Comparison of ENCODE assay signal across 15 mouse cellular contexts in the genomic region with DNA sequence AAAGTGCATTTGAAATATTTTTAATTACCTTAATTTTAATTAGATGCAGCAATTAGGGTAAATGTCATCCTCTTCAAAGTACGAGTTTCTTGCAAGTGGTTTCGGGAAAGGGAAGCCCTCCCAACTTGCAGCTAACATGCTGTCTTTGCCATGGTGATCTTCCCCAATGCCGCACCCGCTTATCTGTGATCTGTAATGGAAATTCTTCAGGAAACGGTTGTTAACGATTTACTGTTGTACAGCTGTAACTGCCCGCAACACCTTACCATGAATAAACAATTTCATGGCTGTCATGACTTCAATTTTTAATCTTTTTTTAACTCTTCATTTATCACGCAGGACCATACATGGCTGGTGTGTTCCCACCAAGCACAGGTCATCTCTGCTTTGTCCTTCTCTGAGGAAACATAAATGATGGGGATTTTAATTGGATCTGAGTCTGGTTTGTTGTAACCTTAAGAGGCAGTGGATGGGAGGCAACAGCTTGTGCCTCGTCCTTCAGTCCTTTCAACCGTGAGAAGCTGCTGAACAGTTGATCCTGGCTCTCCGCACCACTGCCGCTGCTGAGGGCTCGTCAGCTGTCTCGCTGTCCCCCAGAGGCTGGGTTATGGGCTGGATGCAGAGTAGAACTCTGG. TPM values are rescaled to one million over a fixed set of nuclear protein-coding genes. Genes with fewer than 3 reads are reported as not detected.
DNase-seq lines count a peak whose midpoint lies in the region; ATAC-seq and TF ChIP-seq lines count a peak whose summit lies in the region.
"Had no signal": no experiment of that assay in that cellular context is flagged by ENCODE, and none has a peak within 500 bp of the region (broad histone marks: within the 10 kb centered on the region; RNA-seq: fewer than 3 reads in every experiment).

No protein-coding gene starts in this region.

- peak; percentile 53; the same call in 1 of the 2 replicates for ATAC-seq in forebrain, embryonic 12.5 days (ENCODE audit: low FRiP score)
- ATAC-seq in forebrain, embryonic 16.5 days = no peak
- peak; percentile 51; the same call in 1 of the 2 replicates for ATAC-seq in hindbrain, embryonic 14.5 days (ENCODE audit: low FRiP score)
- peak; percentile 65; the same call in 1 of the 2 replicates for ATAC-seq in neural tube, embryonic 12.5 days (ENCODE audit: low FRiP score, low read depth)

- no peak overlapping the region for H3K9ac ChIP-seq in forebrain, embryonic 12.5 days
- no peak overlapping the region for H3K9ac ChIP-seq in forebrain, embryonic 16.5 days (replicated peaks; ENCODE audit: low read depth, low read length)
- peak overlapping the region; percentile 7; the same call in 1 of the 2 replicates for H3K9ac ChIP-seq in hindbrain, embryonic 14.5 days
- H3K9ac ChIP-seq in neural tube, embryonic 12.5 days = no peak overlapping the region
- H3K9ac ChIP-seq: limb, embryonic 15.5 days; lung, embryonic 14.5 days had no signal

- H3K27ac ChIP-seq in forebrain, embryonic 12.5 days = peak overlapping the region; percentile 68
- no peak overlapping the region for H3K27ac ChIP-seq in forebrain, embryonic 16.5 days (ENCODE audit: low read length)
- peak overlapping the region; percentile 65 for H3K27ac ChIP-seq in hindbrain, embryonic 14.5 days
- no peak overlapping the region for H3K27ac ChIP-seq in neural tube, embryonic 12.5 days
- H3K27ac ChIP-seq: heart, embryonic 10.5 days; left cerebral cortex, adult 2 months; limb, embryonic 15.5 days had no signal

- H3K36me3 ChIP-seq in forebrain, embryonic 12.5 days (replicated peaks) = peaks cover 11% of the 10 kb centered on the region
- no peaks in the 10 kb centered on the region; the same call in 1 of the 2 replicates for H3K36me3 ChIP-seq in forebrain, embryonic 16.5 days (ENCODE audit: control insufficient read depth, insufficient read depth)
- peaks cover 9% of the 10 kb centered on the region; the same call in 1 of the 2 replicates for H3K36me3 ChIP-seq in hindbrain, embryonic 14.5 days (replicated peaks; ENCODE audit: control insufficient read depth, insufficient read depth)
- H3K36me3 ChIP-seq in neural tube, embryonic 12.5 days = peaks cover 6% of the 10 kb centered on the region

- WGBS in forebrain, embryonic 12.5 days = 50% methylated on average over 14 of the region's 14 CpGs
- 43% methylated on average over 14 of the region's 14 CpGs for WGBS in forebrain, embryonic 16.5 days
- 22% methylated on average over 14 of the region's 14 CpGs for WGBS in hindbrain, embryonic 14.5 days
- WGBS in neural tube, embryonic 12.5 days = 33% methylated on average over 14 of the region's 14 CpGs

- peak; percentile 72 for DNase-seq in brain, embryonic 14.5 days (ENCODE audit: low read depth)
- DNase-seq in hindbrain, embryonic 14.5 days (ENCODE audit: low spot score) = peak; percentile 49
- DNase-seq in right cerebral cortex, postnatal 14 days = no peak
- no peak for DNase-seq in urinary bladder, postnatal 36 days (ENCODE audit: low spot score in 2 of 2)
- DNase-seq: cerebellum, adult 9-11 months; gastrocnemius, postnatal 10 days; lung, embryonic 14.5 days; right cerebral cortex, postnatal 4 days; thymus, postnatal 14 days had no signal

- no peaks in the 10 kb centered on the region for H3K9me3 ChIP-seq in forebrain, embryonic 12.5 days
- no peaks in the 10 kb centered on the region for H3K9me3 ChIP-seq in forebrain, embryonic 16.5 days (ENCODE audit: control insufficient read depth, low read length)
- H3K9me3 ChIP-seq in hindbrain, embryonic 14.5 days (ENCODE audit: control insufficient read depth, low read length) = no peaks in the 10 kb centered on the region
- no peaks in the 10 kb centered on the region for H3K9me3 ChIP-seq in neural tube, embryonic 12.5 days
- H3K9me3 ChIP-seq: heart, embryonic 10.5 days; limb, embryonic 15.5 days had no signal

- no peaks in the 10 kb centered on the region for H3K27me3 ChIP-seq in forebrain, embryonic 12.5 days
- no peaks in the 10 kb centered on the region for H3K27me3 ChIP-seq in forebrain, embryonic 16.5 days (replicated peaks; ENCODE audit: control insufficient read depth, insufficient read depth, low read length)
- H3K27me3 ChIP-seq in hindbrain, embryonic 14.5 days (ENCODE audit: control insufficient read depth, insufficient read depth, low read length) = peaks cover 3% of the 10 kb centered on the region; the same call in 1 of the 2 replicates
- H3K27me3 ChIP-seq in neural tube, embryonic 12.5 days (replicated peaks) = peaks cover 50% of the 10 kb centered on the region
- H3K27me3 ChIP-seq: limb, embryonic 15.5 days had no signal

- TF ChIP-seq CTCF in brain, embryonic 14.5 days (IDR thresholded peaks at IDR 0.05; ENCODE audit: borderline replicate concordance, extremely low read depth, insufficient read depth, insufficient read length) = no peak

- H3K4me3 ChIP-seq in forebrain, embryonic 12.5 days (replicated peaks) = no peak overlapping the region
- no peak overlapping the region for H3K4me3 ChIP-seq in forebrain, embryonic 16.5 days (replicated peaks; ENCODE audit: low read length)
- no peak overlapping the region for H3K4me3 ChIP-seq in hindbrain, embryonic 14.5 days (replicated peaks; ENCODE audit: low read length)
- H3K4me3 ChIP-seq in neural tube, embryonic 12.5 days = no peak overlapping the region
- H3K4me3 ChIP-seq: heart, embryonic 10.5 days; left cerebral cortex, adult 2 months; limb, embryonic 15.5 days had no signal

- peaks cover 27% of the 10 kb centered on the region for H3K4me1 ChIP-seq in forebrain, embryonic 12.5 days
- peaks cover 6% of the 10 kb centered on the region for H3K4me1 ChIP-seq in forebrain, embryonic 16.5 days (replicated peaks; ENCODE audit: control insufficient read depth, insufficient read depth, low read length)
- H3K4me1 ChIP-seq in hindbrain, embryonic 14.5 days (replicated peaks; ENCODE audit: control insufficient read depth, insufficient read depth, low read length) = peaks cover 32% of the 10 kb centered on the region
- H3K4me1 ChIP-seq in neural tube, embryonic 12.5 days = peaks cover 16% of the 10 kb centered on the region
- H3K4me1 ChIP-seq: limb, embryonic 15.5 days had no signal

- no peak overlapping the region for H3K4me2 ChIP-seq in forebrain, embryonic 12.5 days
- no peak overlapping the region for H3K4me2 ChIP-seq in forebrain, embryonic 16.5 days (ENCODE audit: low read length)
- H3K4me2 ChIP-seq in hindbrain, embryonic 14.5 days (replicated peaks) = no peak overlapping the region
- H3K4me2 ChIP-seq in neural tube, embryonic 12.5 days (replicated peaks) = no peak overlapping the region
- H3K4me2 ChIP-seq: limb, embryonic 15.5 days; lung, embryonic 14.5 days had no signal

- no peak for TF ChIP-seq POLR2A in brain, embryonic 14.5 days (IDR thresholded peaks at IDR 0.05; ENCODE audit: borderline replicate concordance, extremely low read depth, insufficient read depth, insufficient read length, poor library complexity, severe bottlenecking)

RNA-seq across cellular contexts. Expression of a gene that starts 54.4 kb away (rescaled TPM):
- polyA plus RNA-seq in forebrain, embryonic 12.5 days (2016; fragmentation: Nextera tagmentation; extraction: Ambion mirVana) = 100 and 101 TPM in 2 replicates
- polyA plus RNA-seq in forebrain, embryonic 16.5 days (2015; fragmentation: Nextera tagmentation; extraction: Ambion mirVana) = 78.2 and 79.8 TPM in 2 replicates
- 61.8 TPM in 2 replicates for polyA plus RNA-seq in brain, embryonic 14.5 days (2012; rRNA removed)
- 53.3 and 59.5 TPM in 2 replicates for polyA plus RNA-seq in hindbrain, embryonic 14.5 days (2014; fragmentation: Nextera tagmentation; extraction: Ambion mirVana)
- 80.2 and 81.9 TPM in 2 replicates for polyA plus RNA-seq in neural tube, embryonic 12.5 days (2016; fragmentation: Nextera tagmentation; extraction: Ambion mirVana)

Comparison
In these comparisons a context has a peak if more than half of its experiments do, and no peak if none do; other contexts are left out.
1. H3K27ac ChIP-seq: peak in forebrain, embryonic 12.5 days (single experiment) and hindbrain, embryonic 14.5 days (single experiment); none in forebrain, embryonic 16.5 days (single experiment) and neural tube, embryonic 12.5 days (single experiment).
2. DNase-seq: peak in brain, embryonic 14.5 days (single experiment) and hindbrain, embryonic 14.5 days (single experiment); none in right cerebral cortex, postnatal 14 days (single experiment) and urinary bladder, postnatal 36 days (0 of 2).